Mouse (Mus musculus) hindbrain, embryonic 16.5 days (tissue): ENCODE data around the gene Ccpg1. TPM values are rescaled to one million over a fixed set of nuclear protein-coding genes. Genes with fewer than 3 reads are reported as not detected.
A peak's percentile ranks its signal among the peaks of the same experiment; 100 is the strongest.

Experiments used
- ATAC-seq: fragments of 200-750 bp; cut with Nextera tagmentation; 2 replicates; pipeline ENCODE4 v1.8.0; 2017; ENCODE audit warnings: moderate TSS enrichment, moderate library complexity
- H3K27ac ChIP-seq: fragments of 300-500 bp; sonication (generic); 2 replicates; pipeline ENCODE4 v1.5.1; 2014; ENCODE audit warnings: low read depth, mild to moderate bottlenecking, control low read depth, low read length, moderate library complexity
- H3K27me3 ChIP-seq: fragments of 300-500 bp; sonication (generic); replicated peaks from 2 replicates; pipeline ENCODE4 v1.6.1; 2014; ENCODE audit warnings: low read length; ENCODE audit not compliant: control insufficient read depth, insufficient read depth
- H3K36me3 ChIP-seq: fragments of 300-500 bp; sonication (generic); 2 replicates; pipeline ENCODE4 v1.6.1; 2014; ENCODE audit warnings: mild to moderate bottlenecking, low read length, moderate library complexity, mixed read lengths; ENCODE audit not compliant: control insufficient read depth, insufficient read depth
- H3K4me1 ChIP-seq: fragments of 300-500 bp; sonication (generic); 2 replicates; pipeline ENCODE4 v1.6.1; 2014; ENCODE audit warnings: low read depth, low read length; ENCODE audit not compliant: control insufficient read depth, insufficient read depth
- H3K4me2 ChIP-seq: fragments of 300-500 bp; sonication (generic); 2 replicates; pipeline ENCODE4 v1.6.1; 2014; ENCODE audit warnings: mild to moderate bottlenecking, low read length, control low read depth, moderate library complexity
- H3K4me3 ChIP-seq: fragments of 300-500 bp; sonication (generic); 2 replicates; pipeline ENCODE4 v1.5.1; 2014; ENCODE audit warnings: mild to moderate bottlenecking, low read length, control low read depth, moderate library complexity
- H3K9ac ChIP-seq: fragments of 300-500 bp; sonication (generic); 2 replicates; pipeline ENCODE4 v1.6.1; 2014; ENCODE audit warnings: low read depth, mild to moderate bottlenecking, control low read depth, low read length, moderate library complexity
- H3K9me3 ChIP-seq: fragments of 300-500 bp; sonication (generic); 2 replicates; pipeline ENCODE4 v1.6.1; 2014; ENCODE audit warnings: mild to moderate bottlenecking, low read length, moderate library complexity; ENCODE audit not compliant: control insufficient read depth
- WGBS: fragments of 180-500 bp; shearing (Covaris S2); extraction: QIAGEN DNeasy Blood & Tissue Kit; methylation state at CpG from one replicate; pipeline ENCODE4 v1.1.7; 2014; 5-methylcytosine and 5-hydroxymethylcytosine counted together
- polyA plus RNA-seq: library from polyadenylated mRNA; unstranded; fragments of >200 nt; fragmentation: Nextera tagmentation; extraction: Ambion mirVana; gene quantifications from 2 replicates; pipeline ENCODE4 v1.2.1, GENCODE M21; 2015

Gene Ccpg1
- polyA plus RNA-seq, 1 experiment from 2014 or later = 49.6 TPM

- Histone ChIP-seq H3K27me3 (no peaks in the 10 kb centered on the region), H3K27ac (peak within 1 kb of the TSS; percentile 74), H3K36me3 (no peaks in the 10 kb centered on the region), H3K4me2 (peak within 1 kb of the TSS; percentile 82), H3K9ac (peak within 1 kb of the TSS; percentile 69), H3K9me3 (no peaks in the 10 kb centered on the region), H3K4me3 (peak within 1 kb of the TSS; percentile 74), H3K4me1 (peaks cover 8% of the 10 kb centered on the region)
- peak; percentile 97 for ATAC-seq
- 2% methylated on average over 43 of the region's 43 CpGs for WGBS
Measured at GRCm38 (mm10) chr9:72958521-72959450, 26.4 kb upstream of the Ccpg1 start, which contains the start of the genes Dyx1c1 and Gm44503. Gene Dyx1c1 (plus strand): TSS chr9:72958785. Gene Gm44503 (plus strand): TSS chr9:72958852.

- Histone ChIP-seq H3K27ac (no peak overlapping the region), H3K4me1 (peaks cover 8% of the 10 kb centered on the region), H3K4me2 (no peak overlapping the region), H3K36me3 (no peaks in the 10 kb centered on the region), H3K9ac (no peak overlapping the region), H3K27me3 (no peaks in the 10 kb centered on the region), H3K4me3 (no peak overlapping the region), H3K9me3 (no peaks in the 10 kb centered on the region)
- 71% methylated on average over 8 of the region's 8 CpGs for whole genome bisulfite sequencing
- ATAC-seq = no peak
Measured at GRCm38 (mm10) chr9:72961346-72961745, 23.9 kb upstream of the Ccpg1 start.

DNA sequence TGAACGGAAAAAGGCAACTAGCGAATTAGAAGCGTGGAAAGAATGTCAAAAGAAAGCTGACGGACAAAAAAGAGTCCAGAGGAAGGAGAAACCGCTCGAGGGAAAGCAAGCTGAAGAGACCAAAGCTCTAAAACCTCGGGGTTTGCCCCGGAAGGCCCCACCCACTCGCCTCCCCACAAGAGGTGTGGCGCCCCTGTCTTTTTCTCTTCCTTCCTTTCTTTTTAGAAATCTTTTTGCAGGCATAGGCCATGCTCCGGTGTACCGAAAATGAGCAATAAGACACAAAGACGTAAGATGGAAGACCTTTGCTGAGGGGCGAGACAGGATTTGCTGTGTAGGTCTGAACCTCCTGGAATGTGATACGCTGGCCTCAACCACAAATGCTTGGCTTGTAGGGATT lies 23.3 kb upstream of the Ccpg1 start:
- Histone ChIP-seq H3K27me3 (no peaks in the 10 kb centered on the region), H3K9me3 (no peaks in the 10 kb centered on the region), H3K36me3 (no peaks in the 10 kb centered on the region), H3K4me3 (no peak overlapping the region), H3K9ac (no peak overlapping the region), H3K4me1 (peaks cover 8% of the 10 kb centered on the region), H3K27ac (no peak overlapping the region), H3K4me2 (no peak overlapping the region)
- WGBS = 80% methylated on average over 15 of the region's 15 CpGs
- ATAC-seq = no peak

- H3K9ac ChIP-seq = no peak overlapping the region
- 28% methylated on average over 11 of the region's 11 CpGs for WGBS
Measured at GRCm38 (mm10) chr9:72968349-72969061, 16.7 kb upstream of the Ccpg1 start.

DNA sequence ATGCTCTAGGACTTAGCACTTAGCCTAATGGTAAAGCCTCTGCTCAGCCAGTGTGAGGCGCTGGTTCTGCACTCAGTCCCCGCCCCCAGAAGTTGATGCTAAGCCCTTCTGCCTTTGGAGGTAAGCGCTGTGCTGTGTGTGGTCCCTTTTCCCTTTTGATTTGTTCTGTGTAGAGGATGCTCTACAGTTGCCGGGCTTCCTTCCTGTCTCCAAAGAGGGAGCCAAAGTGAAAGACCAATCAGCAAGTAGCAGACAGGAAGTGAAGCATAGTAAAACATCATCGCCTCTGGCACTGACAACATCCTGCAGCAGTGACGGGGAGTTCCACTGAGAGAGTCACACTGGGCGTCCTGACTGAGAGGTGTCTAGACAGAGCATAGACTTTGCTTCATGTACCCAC lies 15.4 kb upstream of the Ccpg1 start:
- Histone ChIP-seq H3K4me3 (no peak overlapping the region), H3K9me3 (no peaks in the 10 kb centered on the region), H3K9ac (no peak overlapping the region), H3K4me1 (no peaks in the 10 kb centered on the region), H3K27me3 (no peaks in the 10 kb centered on the region), H3K36me3 (no peaks in the 10 kb centered on the region), H3K4me2 (no peak overlapping the region), H3K27ac (no peak overlapping the region)
- WGBS = 75% methylated on average over 7 of the region's 7 CpGs
- no peak for ATAC-seq

More at GRCm38 (mm10) chr9:72968349-72969061, 16.7 kb upstream of the Ccpg1 start:
- H3K27ac ChIP-seq = peak overlapping the region; percentile 13; the same call in 1 of the 2 replicates
- H3K36me3 ChIP-seq = no peaks in the 10 kb centered on the region
- ATAC-seq = peak; percentile 76
- H3K27me3 ChIP-seq = no peaks in the 10 kb centered on the region
- no peaks in the 10 kb centered on the region for H3K4me1 ChIP-seq
- no peaks in the 10 kb centered on the region for H3K9me3 ChIP-seq
- no peak overlapping the region for H3K4me2 ChIP-seq
- no peak overlapping the region for H3K4me3 ChIP-seq

DNA sequence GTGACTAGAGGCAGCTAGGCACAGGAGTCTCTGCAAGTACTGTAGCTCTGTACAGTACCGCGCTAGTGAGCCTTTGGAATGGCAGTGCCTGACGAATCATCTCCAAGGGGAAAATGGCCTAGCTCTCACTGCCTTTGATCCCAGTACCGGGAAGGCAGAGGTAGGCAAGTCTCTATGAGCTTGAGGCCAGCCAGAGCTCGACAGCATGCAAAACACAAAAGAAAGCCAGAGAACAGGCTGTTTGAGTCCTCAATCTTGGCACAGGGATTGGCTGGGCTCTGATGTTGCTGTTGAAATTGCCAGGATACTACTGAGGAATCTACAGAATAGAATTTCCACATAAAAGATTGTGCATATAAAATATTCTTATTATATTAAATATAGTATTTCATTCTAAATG lies 12.8 kb upstream of the Ccpg1 start:
- Histone ChIP-seq H3K4me2 (no peak overlapping the region), H3K27ac (no peak overlapping the region), H3K4me1 (no peaks in the 10 kb centered on the region), H3K9me3 (no peaks in the 10 kb centered on the region), H3K4me3 (no peak overlapping the region), H3K27me3 (no peaks in the 10 kb centered on the region), H3K36me3 (no peaks in the 10 kb centered on the region), H3K9ac (no peak overlapping the region)
- 87% methylated on average over 5 of the region's 5 CpGs for WGBS
- ATAC-seq = no peak

- H3K9me3 ChIP-seq = no peaks in the 10 kb centered on the region
- H3K27me3 ChIP-seq = no peaks in the 10 kb centered on the region
- no peaks in the 10 kb centered on the region for H3K4me1 ChIP-seq
- H3K4me2 ChIP-seq = no peak overlapping the region
- no peak overlapping the region for H3K27ac ChIP-seq
- H3K4me3 ChIP-seq = no peak overlapping the region
- no peaks in the 10 kb centered on the region for H3K36me3 ChIP-seq
- ATAC-seq = no peak
- no peak overlapping the region for H3K9ac ChIP-seq
Measured at GRCm38 (mm10) chr9:72972984-72973383, 12.2 kb upstream of the Ccpg1 start.

DNA sequence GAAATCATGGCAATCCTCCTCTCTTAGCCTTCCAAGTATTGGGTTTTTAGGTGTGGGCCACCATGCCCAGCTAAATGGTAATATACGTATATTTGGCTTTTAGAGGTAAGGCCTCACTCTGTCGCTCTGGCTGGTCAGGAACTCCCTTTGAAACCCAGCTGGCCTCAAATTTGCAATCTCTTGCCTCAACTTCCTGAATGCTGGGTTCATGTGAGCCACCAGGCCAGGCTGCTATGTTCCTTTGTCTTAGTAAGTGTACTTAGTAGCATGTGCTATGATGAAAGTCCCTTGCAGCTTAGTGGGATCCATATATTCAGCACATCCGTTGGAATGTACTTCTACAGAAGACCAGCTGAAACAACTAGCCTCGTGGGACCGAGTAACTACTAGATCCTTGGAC lies 10.5 kb upstream of the Ccpg1 start:
- 96% methylated on average over 5 of the region's 5 CpGs for WGBS
- H3K9me3 ChIP-seq = no peaks in the 10 kb centered on the region
- ATAC-seq = no peak
- no peak overlapping the region for H3K9ac ChIP-seq
- no peaks in the 10 kb centered on the region for H3K36me3 ChIP-seq
- H3K27me3 ChIP-seq = no peaks in the 10 kb centered on the region
- H3K4me2 ChIP-seq = no peak overlapping the region
- H3K4me3 ChIP-seq = no peak overlapping the region
- H3K27ac ChIP-seq = no peak overlapping the region
- H3K4me1 ChIP-seq = no peaks in the 10 kb centered on the region

DNA sequence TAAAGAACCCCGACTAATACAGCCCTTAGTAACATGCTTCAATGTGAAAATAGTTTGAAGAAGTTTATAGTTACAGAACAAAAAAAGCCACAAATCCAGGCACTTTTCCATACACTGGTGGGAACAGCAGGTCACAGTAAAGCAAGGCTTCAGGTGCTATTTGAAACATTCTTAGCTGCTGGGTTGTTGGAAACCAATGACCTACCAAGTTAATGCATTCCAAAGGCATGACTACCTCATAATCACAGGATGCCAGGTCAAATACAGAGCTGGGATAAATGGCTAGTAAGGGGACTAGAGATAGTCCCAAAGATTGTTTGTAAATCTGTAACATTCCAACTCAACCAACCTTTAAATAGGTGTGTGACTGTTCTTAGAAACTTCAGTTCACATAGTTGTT lies 10.0 kb upstream of the Ccpg1 start:
- Histone ChIP-seq H3K4me3 (no peak overlapping the region), H3K4me1 (no peaks in the 10 kb centered on the region), H3K9ac (no peak overlapping the region), H3K36me3 (no peaks in the 10 kb centered on the region), H3K4me2 (no peak overlapping the region), H3K9me3 (no peaks in the 10 kb centered on the region), H3K27ac (no peak overlapping the region), H3K27me3 (no peaks in the 10 kb centered on the region)
- WGBS = 95% methylated on average over 1 of the region's 1 CpGs
- ATAC-seq = no peak
